8 mouse cellular contexts compared by ENCODE assay signal in genomic region chr2:135439546-135440517, GRCm38 (mm10).
DNase-seq lines count a peak whose midpoint lies in the region; ATAC-seq and TF ChIP-seq lines count a peak whose summit lies in the region.

No protein-coding gene starts in this region.

- no peak for TF ChIP-seq EP300 in liver, embryonic 14.5 days (IDR thresholded peaks at IDR 0.05; ENCODE audit: low read depth)

- no peak overlapping the region for H3K4me3 ChIP-seq in liver, embryonic 14.5 days (ENCODE audit: insufficient read depth in 1 of 2, low read depth in 2 of 2, low read length in 2 of 2)
- 0 out of 2 replicates have a peak overlapping the region, but pooled peaks have one; percentile 2 for H3K4me3 ChIP-seq in neural tube, embryonic 13.5 days

- WGBS in liver, embryonic 14.5 days (ENCODE audit: insufficient replicate concordance), result 13% methylated on average over 7 of the region's 7 CpGs
- 10% methylated on average over 7 of the region's 7 CpGs for WGBS in neural tube, embryonic 13.5 days

- H3K36me3 ChIP-seq in liver, embryonic 14.5 days (replicated peaks; ENCODE audit: control insufficient read depth, insufficient read depth, low read depth), result no peaks in the 10 kb centered on the region
- H3K36me3 ChIP-seq in neural tube, embryonic 13.5 days, result no peaks in the 10 kb centered on the region

- no peaks in the 10 kb centered on the region for H3K9me3 ChIP-seq in liver, embryonic 14.5 days (ENCODE audit: control insufficient read depth, low read length)
- H3K9me3 ChIP-seq in neural tube, embryonic 13.5 days, result no peaks in the 10 kb centered on the region

- no peaks in the 10 kb centered on the region for H3K4me1 ChIP-seq in liver, embryonic 14.5 days (replicated peaks; ENCODE audit: control insufficient read depth in 2 of 2, insufficient read depth in 2 of 2, low read length in 1 of 2)
- H3K4me1 ChIP-seq in neural tube, embryonic 13.5 days (replicated peaks), result peaks cover 6% of the 10 kb centered on the region

- H3K9ac ChIP-seq in liver, embryonic 14.5 days (replicated peaks), result no peak overlapping the region
- H3K9ac ChIP-seq in neural tube, embryonic 13.5 days, result no peak overlapping the region

- H3K27me3 ChIP-seq in liver, embryonic 14.5 days (ENCODE audit: control insufficient read depth, insufficient read depth, low read length), result no peaks in the 10 kb centered on the region
- no peaks in the 10 kb centered on the region for H3K27me3 ChIP-seq in neural tube, embryonic 13.5 days

- peak overlapping the region; percentile 22 for H3K4me2 ChIP-seq in liver, embryonic 14.5 days (ENCODE audit: low read depth)
- peak overlapping the region; percentile 35 for H3K4me2 ChIP-seq in neural tube, embryonic 13.5 days

- ATAC-seq in liver, embryonic 14.5 days (ENCODE audit: insufficient read depth), result peak; percentile 55; the same call in 1 of the 2 replicates
- peak; percentile 67 for ATAC-seq in neural tube, embryonic 13.5 days (ENCODE audit: low read depth)

- no peak overlapping the region for H3K27ac ChIP-seq in liver, embryonic 14.5 days
- 0 out of 2 replicates have a peak overlapping the region, but pooled peaks have one; percentile 0 for H3K27ac ChIP-seq in neural tube, embryonic 13.5 days (replicated peaks)

- peak; percentile 35; the same call in 1 of the 2 replicates for TF ChIP-seq CTCF in liver, embryonic 14.5 days (IDR thresholded peaks at IDR 0.05; ENCODE audit: low read depth)

- peak; percentile 6 for DNase-seq in right cerebral cortex, adult 18-20 months
- no peak for DNase-seq in right cerebral cortex, postnatal 25 days
- peak; percentile 42 for DNase-seq in cerebellum, adult 9-11 months
- DNase-seq in gastrocnemius, postnatal 10 days, result peak; percentile 42
- peak; percentile 76 for DNase-seq in hindlimb bud, embryonic 11.5 days (ENCODE audit: extremely low spot score, low read depth, low spot score)
- DNase-seq in liver, embryonic 14.5 days (ENCODE audit: low read depth in 3 of 3, low spot score in 3 of 3), result peak; percentile 1 to 26 (median 5)
- DNase-seq in spleen, postnatal 4 days (ENCODE audit: low spot score in 2 of 2), result no peak

Comparison
In these comparisons a context has a peak if more than half of its experiments do, and no peak if none do; other contexts are left out.
1. DNase-seq: peak in right cerebral cortex, adult 18-20 months (single experiment), cerebellum, adult 9-11 months (single experiment), gastrocnemius, postnatal 10 days (single experiment), hindlimb bud, embryonic 11.5 days (single experiment) and liver, embryonic 14.5 days (3 of 3); none in right cerebral cortex, postnatal 25 days (single experiment) and spleen, postnatal 4 days (0 of 2).